Mouse (Mus musculus): ENCODE results near the gene Gm28035. TPM values are rescaled to one million over a fixed set of nuclear protein-coding genes. Genes with fewer than 3 reads are reported as not detected.

The Gm28035 gene
- total and polyA plus RNA-seq, 3 experiments, result 0.27 to 0.64 (median 0.36) TPM

GRCm38 (mm10) chr2:30239777-30240176 is 590 bp upstream of the Gm28035 start:
- no peak for DNase-seq (ENCODE audit: extremely low read depth)
- Histone ChIP-seq H3K9me3 (replicated peaks; ENCODE audit: low read length) (no peaks in the 10 kb centered on the region), H3K27ac (ENCODE audit: insufficient read depth, low read depth) (no peak overlapping the region), H3K27me3 (replicated peaks) (no peaks in the 10 kb centered on the region), H3K36me3 (replicated peaks in 1 of 2; ENCODE audit: control insufficient read depth in 1 of 2, insufficient read depth in 1 of 2, low read length in 1 of 2) (peaks cover 18 to 48% of the 10 kb centered on the region in 2 experiments), H3K9ac (ENCODE audit: insufficient read depth, low read depth) (no peak overlapping the region), H3K79me2 (replicated peaks; ENCODE audit: control insufficient read depth, extremely low read depth, insufficient read depth, poor library complexity, severe bottlenecking) (no peaks in the 10 kb centered on the region), H3K4me3 (replicated peaks in 1 of 3; ENCODE audit: low read depth in 2 of 3, low read length in 2 of 3, poor library complexity in 1 of 3) (no peak overlapping the region), H3K4me2 (ENCODE audit: insufficient read depth, low read depth, poor library complexity, severe bottlenecking) (no peak overlapping the region), H3K4me1 (ENCODE audit: control insufficient read depth in 1 of 2, insufficient read depth in 2 of 2) (peaks cover 8 to 36% of the 10 kb centered on the region in 2 experiments; a peak in 3 of 4 replicates)
- in situ Hi-C loops (cut with MboI; ENCODE audit: low pct_ligation_motif_present, low pct_unique_long_range_greater_than_20kb, low sequenced_read_pairs), result loop anchor here (10.0 kb wide), 1 partner anchor 55 kb away; no protein-coding TSS in a partner anchor
- TF ChIP-seq JUN (IDR thresholded peaks at IDR 0.05; ENCODE audit: insufficient read depth, low read depth, low read length) (no peak), CHD2 (IDR thresholded peaks at IDR 0.05; ENCODE audit: low read length) (no peak), ETS1 (conservative IDR thresholded peaks at IDR 0.05; ENCODE audit: low read depth, low read length) (no peak), TCF12 (IDR thresholded peaks at IDR 0.05; ENCODE audit: low read depth, low read length) (no peak), JUND (conservative IDR thresholded peaks at IDR 0.05; ENCODE audit: low read depth, low read length) (no peak), NELFE (IDR thresholded peaks at IDR 0.05; ENCODE audit: low read depth, low read length) (no peak), PAX5 (IDR thresholded peaks at IDR 0.05; ENCODE audit: low read length) (no peak), USF1 (IDR thresholded peaks at IDR 0.05; ENCODE audit: low read depth, low read length) (no peak)
- dilution Hi-C loops (cut with MboI; ENCODE audit: extremely low pct_ligation_motif_present, extremely low pct_unique_long_range_greater_than_20kb, low sequenced_read_pairs), result no loop called here

GRCm38 (mm10) chr2:30242509-30242908 is 2.1 kb downstream of the Gm28035 start:
- H3K4me1 ChIP-seq (ENCODE audit: control insufficient read depth in 1 of 2, insufficient read depth in 2 of 2), result peaks cover 14 to 41% of the 10 kb centered on the region in 2 experiments
- in situ Hi-C loops (cut with MboI; ENCODE audit: low pct_ligation_motif_present, low pct_unique_long_range_greater_than_20kb, low sequenced_read_pairs), result loop anchor here (10.0 kb wide), 1 partner anchor 58 kb away; no protein-coding TSS in a partner anchor
- dilution Hi-C loops (cut with MboI; ENCODE audit: extremely low pct_ligation_motif_present, extremely low pct_unique_long_range_greater_than_20kb, low sequenced_read_pairs), result no loop called here
- no peak overlapping the region for H3K9ac ChIP-seq (ENCODE audit: insufficient read depth, low read depth)
- H3K36me3 ChIP-seq (replicated peaks in 1 of 2; ENCODE audit: control insufficient read depth in 1 of 2, insufficient read depth in 1 of 2, low read length in 1 of 2), result peaks cover 21 to 63% of the 10 kb centered on the region in 2 experiments
- H3K9me3 ChIP-seq (replicated peaks; ENCODE audit: low read length), result no peaks in the 10 kb centered on the region
- no peaks in the 10 kb centered on the region for H3K27me3 ChIP-seq (replicated peaks)
- H3K4me3 ChIP-seq (replicated peaks in 1 of 3; ENCODE audit: low read depth in 2 of 3, low read length in 2 of 3, poor library complexity in 1 of 3), result no peak overlapping the region
- no peak for DNase-seq (ENCODE audit: extremely low read depth)
- no peaks in the 10 kb centered on the region for H3K79me2 ChIP-seq (replicated peaks; ENCODE audit: control insufficient read depth, extremely low read depth, insufficient read depth, poor library complexity, severe bottlenecking)
- H3K27ac ChIP-seq (ENCODE audit: insufficient read depth, low read depth), result no peak overlapping the region
- no peak for TF ChIP-seq MYC (IDR thresholded peaks at IDR 0.05; ENCODE audit: low read depth, low read length)
- no peak for TF ChIP-seq TCF12 (IDR thresholded peaks at IDR 0.05; ENCODE audit: low read depth, low read length)
- TF ChIP-seq GABPA (IDR thresholded peaks at IDR 0.05; ENCODE audit: insufficient replicate concordance, low read depth, low read length), result no peak
- TF ChIP-seq JUND (conservative IDR thresholded peaks at IDR 0.05; ENCODE audit: low read depth, low read length), result no peak
- TF ChIP-seq PAX5 (IDR thresholded peaks at IDR 0.05; ENCODE audit: low read length), result no peak
- no peak for TF ChIP-seq ETS1 (conservative IDR thresholded peaks at IDR 0.05; ENCODE audit: low read depth, low read length)
- no peak for TF ChIP-seq NRF1 (IDR thresholded peaks at IDR 0.05; ENCODE audit: low read depth, low read length)
- no peak for TF ChIP-seq ZMIZ1 (IDR thresholded peaks at IDR 0.05; ENCODE audit: low read depth, low read length)
- no peak for TF ChIP-seq SIN3A (IDR thresholded peaks at IDR 0.05; ENCODE audit: low read length)
- no peak for TF ChIP-seq MXI1 (IDR thresholded peaks at IDR 0.05; ENCODE audit: low read depth, low read length)
- no peak for TF ChIP-seq MAX (IDR thresholded peaks at IDR 0.05; ENCODE audit: low read length)
- no peak for TF ChIP-seq RAD21 (IDR thresholded peaks at IDR 0.05; ENCODE audit: low read depth, low read length)
- no peak for TF ChIP-seq RCOR1 (conservative IDR thresholded peaks at IDR 0.05; ENCODE audit: low read depth, low read length)
- TF ChIP-seq CHD2 (IDR thresholded peaks at IDR 0.05; ENCODE audit: low read length), result no peak
- no peak for TF ChIP-seq HCFC1 (IDR thresholded peaks at IDR 0.05; ENCODE audit: low read depth, low read length)
- no peak overlapping the region for H3K4me2 ChIP-seq (ENCODE audit: insufficient read depth, low read depth, poor library complexity, severe bottlenecking)
